Mouse (Mus musculus) macrophage (primary cell): ENCODE data around the gene Glipr1l3. TPM values are rescaled to one million over a fixed set of nuclear protein-coding genes. Genes with fewer than 3 reads are reported as not detected.
A peak's percentile ranks its signal among the peaks of the same experiment; 100 is the strongest.
"Not testable (repeated sequence)": the region's sequence is repeated elsewhere in the genome, so short reads cannot be mapped to it uniquely, and the experiment has no call there.

Experiments used
- H3K27ac ChIP-seq: fragments of 350-480 bp; formaldehyde crosslinking; 2 replicates; pipeline ENCODE4 v1.9.0; 2021
- H3K36me3 ChIP-seq: fragments of 350-480 bp; formaldehyde crosslinking; 2 replicates; pipeline ENCODE4 v1.9.0; 2021; ENCODE audit errors: inconsistent target
- H3K4me3 ChIP-seq: fragments of 350-480 bp; formaldehyde crosslinking; 2 replicates; pipeline ENCODE4 v1.9.0; 2021; ENCODE audit errors: inconsistent target
- H3K79me2 ChIP-seq: fragments of 350-480 bp; formaldehyde crosslinking; 2 replicates; pipeline ENCODE4 v1.9.0; 2021; ENCODE audit errors: inconsistent target
- WGBS: methylation state at CpG from one replicate; pipeline ENCODE4 v1.1.7; 2026; ENCODE audit warnings: inconsistent platforms; ENCODE audit not compliant: missing documents; 5-methylcytosine and 5-hydroxymethylcytosine counted together
- polyA plus RNA-seq: library from polyadenylated mRNA; stranded (reverse); fragments of 250-400 nt; gene quantifications from 3 replicates; pipeline ENCODE4 v1.2.4, GENCODE M21; 2018; ENCODE audit warnings: inconsistent platforms
- total RNA-seq, 78 experiments: library from RNA; depleted of rRNA; stranded (reverse); fragments of 250-400 nt; gene quantifications; 1 replicate in 9 of 78; 2 replicates in 24 of 78; 3 replicates in 43 of 78; 4 replicates in 2 of 78; pipeline ENCODE4 v1.2.4; 2018; ENCODE audit warnings: inconsistent platforms in 56 of 78

The Glipr1l3 gene
- total RNA-seq (2018; cell fraction: chromatin; rRNA removed), result not detected
- total RNA-seq (2018; cell fraction: cytosol; rRNA removed), result not detected
- total RNA-seq (2018; cell fraction: nucleus; rRNA removed), result not detected
- not detected in 3 replicates for polyA plus RNA-seq

DNA sequence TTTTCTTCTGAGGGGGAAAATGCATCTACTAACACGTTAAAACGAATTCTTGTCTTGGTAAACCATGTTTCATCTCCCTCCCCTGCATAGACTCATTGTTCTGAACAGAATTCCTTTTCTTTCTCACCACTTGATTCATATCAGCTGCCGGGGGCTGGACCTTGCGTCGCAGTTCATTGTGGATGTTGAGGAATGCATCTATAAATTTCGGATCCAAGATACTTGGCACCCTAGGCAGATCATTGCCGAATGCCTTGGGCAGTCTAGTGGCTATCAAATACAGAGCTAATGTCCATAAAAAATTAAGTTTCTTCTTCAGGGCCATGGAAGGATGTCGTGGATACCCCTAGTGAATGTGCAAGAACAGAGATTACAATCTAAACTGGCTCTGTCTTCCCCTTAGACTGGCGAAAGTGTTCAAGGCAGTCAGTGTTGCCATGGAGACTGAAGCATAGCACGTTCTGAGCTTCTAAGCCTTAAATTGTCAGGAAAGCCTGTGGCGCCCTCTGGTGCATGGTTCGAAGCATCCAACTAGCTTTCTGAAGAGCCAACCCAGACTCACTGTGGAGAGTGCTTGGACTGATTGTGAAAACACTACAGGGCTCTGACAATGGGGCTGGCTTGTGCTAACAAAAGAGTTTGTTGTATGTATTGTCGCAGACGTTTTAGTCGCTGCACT lies at the start of gene Glipr1l3:
Glipr1l3 (minus strand) TSS at position 446 of the 679 bp plus-strand sequence.
- WGBS, result 24% methylated on average over 15 of the region's 15 CpGs
- H3K79me2 ChIP-seq, H3K4me3 ChIP-seq, H3K27ac ChIP-seq, H3K36me3 ChIP-seq: not testable (repeated sequence)

DNA sequence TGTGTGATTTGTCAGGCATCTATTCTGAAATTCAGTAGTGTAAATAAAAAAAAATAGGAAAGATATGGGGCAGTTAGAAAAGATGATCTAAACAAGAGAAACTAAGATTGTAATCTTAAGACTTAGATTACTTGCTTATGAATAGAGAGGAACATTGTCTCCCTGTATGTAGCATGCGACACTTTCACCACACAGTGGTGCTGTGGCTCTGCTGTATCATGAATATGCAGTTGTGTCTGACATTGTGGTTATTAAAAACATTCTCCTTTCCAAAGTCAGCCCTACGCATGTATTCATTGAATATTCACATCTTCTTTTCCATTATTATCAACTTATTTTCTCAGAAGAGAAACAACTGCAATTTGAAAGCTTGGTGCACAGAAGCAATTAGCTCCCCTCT lies 43.3 kb upstream of the Glipr1l3 start:
- H3K4me3 ChIP-seq, result no peak overlapping the region
- no peaks in the 10 kb centered on the region for H3K79me2 ChIP-seq
- no peak overlapping the region for H3K27ac ChIP-seq
- no peaks in the 10 kb centered on the region for H3K36me3 ChIP-seq
- 67% methylated on average over 1 of the region's 2 CpGs for WGBS

DNA sequence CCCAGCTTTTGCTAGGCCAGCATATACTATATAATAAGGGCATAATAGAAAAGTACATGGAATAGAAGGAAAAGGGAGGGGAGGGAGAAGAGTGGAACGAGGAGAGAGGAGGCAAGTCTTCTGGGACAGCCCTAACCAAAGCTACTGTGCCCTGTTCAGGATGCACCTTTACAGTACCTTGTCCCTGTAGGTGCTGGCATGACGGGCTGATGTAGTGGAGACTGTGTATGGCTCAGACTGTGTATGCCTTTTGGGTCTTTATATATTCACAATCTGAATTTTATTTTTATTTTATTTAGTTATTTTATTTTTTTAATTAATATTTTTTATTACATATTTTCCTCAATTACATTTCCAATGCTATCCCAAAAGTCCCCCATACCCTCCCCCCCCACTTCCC lies 33.8 kb upstream of the Glipr1l3 start:
- H3K4me3 ChIP-seq, H3K79me2 ChIP-seq, H3K36me3 ChIP-seq, H3K27ac ChIP-seq: not testable (repeated sequence)
- WGBS, result 71% methylated on average over 1 of the region's 2 CpGs

DNA sequence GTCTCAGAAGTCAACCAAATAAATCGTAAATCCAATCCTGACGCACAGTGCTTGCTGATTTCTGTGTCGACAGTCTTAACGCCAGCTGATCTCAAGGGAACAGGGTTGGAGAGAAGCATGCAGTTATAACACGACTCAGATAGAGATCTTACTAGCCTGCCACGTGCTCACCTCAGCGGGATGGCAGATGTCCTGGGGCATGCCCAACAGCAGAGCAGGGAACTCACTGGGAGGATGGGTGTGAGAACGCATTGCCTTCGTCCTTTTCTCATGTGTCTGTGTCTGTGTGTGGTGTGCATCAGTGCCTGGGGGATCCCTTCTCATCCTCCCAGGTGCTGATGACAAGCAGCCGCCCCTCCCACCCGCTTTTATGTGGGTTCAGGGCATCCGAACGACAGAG lies 16.9 kb upstream of the Glipr1l3 start:
- not testable (repeated sequence) for H3K36me3 ChIP-seq, H3K79me2 ChIP-seq, H3K27ac ChIP-seq, H3K4me3 ChIP-seq
- WGBS, result 50% methylated on average over 8 of the region's 13 CpGs

DNA sequence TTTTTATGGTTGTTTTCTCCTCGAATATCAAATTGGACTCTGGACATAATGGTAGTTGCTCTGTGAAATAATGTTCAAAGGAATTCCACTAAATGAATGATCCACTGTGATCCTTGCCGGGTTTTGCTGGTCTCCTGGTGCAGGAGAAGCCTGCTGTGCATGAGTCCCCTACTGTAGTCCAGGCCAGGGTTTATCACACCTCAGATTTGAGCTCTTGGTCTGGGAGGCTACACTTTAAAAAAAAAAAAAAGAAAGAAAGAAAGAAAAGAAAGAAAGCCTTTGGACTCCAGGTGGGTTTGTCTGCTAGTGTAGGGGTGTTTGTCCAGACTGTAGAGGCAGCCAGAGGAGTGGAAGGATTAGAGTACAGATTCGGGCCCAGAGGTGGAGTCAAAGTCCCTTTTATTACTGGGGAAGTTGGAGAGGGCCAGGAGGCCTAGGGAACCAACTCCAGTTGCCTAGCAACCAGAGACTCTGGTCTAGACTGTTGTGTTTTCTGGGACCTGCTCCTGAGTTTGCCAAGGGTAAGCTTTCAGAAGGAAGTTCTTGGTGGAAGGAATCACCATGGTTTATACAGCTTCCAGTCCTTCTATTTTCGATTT lies 3.1 kb upstream of the Glipr1l3 start, which contains the start of gene Caps2:
Caps2 (plus strand) TSS at position 454 of the 599 bp plus-strand sequence.
- Histone ChIP-seq H3K4me3 (no peak within 1 kb of the TSS), H3K36me3 (no peaks in the 10 kb centered on the region), H3K27ac (no peak within 1 kb of the TSS), H3K79me2 (no peaks in the 10 kb centered on the region)
- 43% methylated on average over 4 of the region's 4 CpGs for WGBS

DNA sequence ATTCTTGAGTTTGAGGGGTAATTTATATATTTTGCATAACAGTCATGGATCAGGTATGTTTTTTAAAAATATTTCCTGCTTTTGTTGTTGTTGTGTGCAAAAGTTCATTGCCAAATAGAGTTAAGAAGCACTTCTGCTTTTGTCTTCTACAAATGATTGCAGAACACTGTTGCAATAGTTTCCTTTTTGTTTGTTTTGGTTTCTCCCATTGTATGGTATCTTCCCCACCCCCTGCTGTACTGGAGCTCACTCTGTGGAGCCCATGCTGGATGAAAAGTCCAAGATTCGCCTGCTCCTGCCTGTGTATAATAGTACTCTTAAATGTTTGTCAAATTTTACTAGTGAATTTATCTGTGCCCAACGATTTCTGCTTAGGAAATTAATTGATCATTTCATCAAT lies 20.3 kb downstream of the Glipr1l3 start:
- Histone ChIP-seq H3K36me3 (no peaks in the 10 kb centered on the region), H3K4me3 (no peak overlapping the region), H3K79me2 (no peaks in the 10 kb centered on the region), H3K27ac (no peak overlapping the region)
- 25% methylated on average over 2 of the region's 2 CpGs for WGBS

DNA sequence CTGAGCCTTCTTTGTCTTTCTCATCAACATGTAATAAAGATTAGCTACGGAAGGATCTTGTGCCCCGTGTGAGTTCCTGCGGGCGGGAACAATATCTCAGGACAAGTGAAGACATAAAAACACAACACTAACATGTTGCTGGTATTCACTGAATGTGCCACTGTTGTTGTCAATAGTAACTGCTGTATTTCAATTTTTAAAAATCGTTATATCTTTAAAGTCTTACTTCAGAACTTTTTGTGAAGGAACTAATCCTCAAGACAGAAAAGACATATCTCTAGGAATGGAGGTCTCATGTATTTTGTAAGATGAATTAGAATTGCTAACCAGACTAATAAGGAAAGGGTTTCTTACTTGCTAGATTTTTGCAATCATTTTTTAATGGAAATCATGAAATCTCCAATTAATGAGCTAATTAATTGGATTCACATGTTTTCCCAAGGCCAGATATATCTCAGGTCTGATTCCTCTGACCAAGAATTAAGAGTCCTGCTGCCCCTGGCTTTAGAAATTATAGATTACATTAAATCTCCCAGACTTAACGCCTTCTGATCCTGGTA lies 21.2 kb downstream of the Glipr1l3 start:
- 45% methylated on average over 6 of the region's 6 CpGs for WGBS
- Histone ChIP-seq H3K27ac (no peak overlapping the region), H3K36me3 (no peaks in the 10 kb centered on the region), H3K79me2 (no peaks in the 10 kb centered on the region), H3K4me3 (0 out of 2 replicates have a peak overlapping the region, but pooled peaks have one; percentile 1)

DNA sequence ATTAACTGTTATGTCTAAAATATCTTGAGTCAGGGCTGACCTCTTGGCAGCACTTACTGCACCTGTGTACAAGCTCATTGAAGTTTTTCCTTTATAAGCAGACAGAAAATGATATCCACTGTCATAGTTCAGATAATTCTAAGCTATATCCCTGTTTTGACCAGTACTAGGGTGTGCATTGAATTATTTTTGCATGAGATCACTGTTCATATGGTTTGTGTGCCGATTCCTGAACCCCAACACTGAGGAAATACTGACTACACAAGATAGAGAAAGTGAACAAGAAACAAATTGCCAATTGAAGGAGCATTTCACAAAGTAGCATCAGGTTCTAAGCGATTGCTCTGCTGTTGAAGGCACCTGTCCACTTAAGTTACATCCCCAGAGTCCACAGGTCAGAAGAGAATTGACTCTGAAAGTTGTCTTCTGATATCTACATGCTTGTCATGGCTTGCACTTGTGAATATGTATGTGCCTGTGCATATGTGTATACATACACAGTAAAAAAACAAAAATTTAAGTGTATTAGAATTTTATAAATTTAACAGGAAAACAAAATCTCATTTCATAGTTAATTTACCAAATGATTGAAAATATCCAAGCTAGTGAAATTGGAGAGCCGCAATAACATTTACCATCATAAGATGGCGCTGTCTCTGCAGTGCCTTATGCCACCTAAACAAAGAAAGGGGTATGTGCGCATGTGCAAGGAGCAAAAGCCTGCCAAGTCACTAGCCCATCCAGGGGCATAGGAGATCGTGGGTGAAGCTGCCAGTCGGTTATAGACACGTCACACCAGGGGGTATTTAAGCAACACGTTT lies 21.9 kb downstream of the Glipr1l3 start:
- no peaks in the 10 kb centered on the region for H3K36me3 ChIP-seq
- 0 out of 2 replicates have a peak overlapping the region, but pooled peaks have one; percentile 1 for H3K4me3 ChIP-seq
- H3K27ac ChIP-seq, result no peak overlapping the region
- no peaks in the 10 kb centered on the region for H3K79me2 ChIP-seq
- 16% methylated on average over 9 of the region's 9 CpGs for WGBS

DNA sequence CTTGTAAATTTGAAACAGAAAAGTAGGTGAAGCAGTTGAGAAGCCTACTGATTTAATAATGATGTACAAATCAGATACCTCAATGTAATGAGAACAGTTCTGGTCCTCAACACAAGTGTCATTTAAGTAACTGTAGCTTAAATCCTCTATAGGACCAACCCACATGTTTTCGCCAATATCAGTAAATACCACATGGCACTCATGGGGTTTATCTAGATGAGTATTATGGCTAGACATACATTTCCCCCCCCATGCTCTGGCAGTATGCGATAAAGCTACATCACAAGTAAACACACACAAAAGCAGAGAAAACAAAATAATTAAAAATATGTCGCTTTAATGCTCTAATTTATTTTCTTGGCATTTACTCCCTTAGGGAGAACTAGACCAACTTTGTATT lies 27.9 kb downstream of the Glipr1l3 start:
- Histone ChIP-seq H3K79me2 (no peaks in the 10 kb centered on the region), H3K27ac (no peak overlapping the region), H3K36me3 (no peaks in the 10 kb centered on the region), H3K4me3 (no peak overlapping the region)
- 93% methylated on average over 3 of the region's 3 CpGs for WGBS

DNA sequence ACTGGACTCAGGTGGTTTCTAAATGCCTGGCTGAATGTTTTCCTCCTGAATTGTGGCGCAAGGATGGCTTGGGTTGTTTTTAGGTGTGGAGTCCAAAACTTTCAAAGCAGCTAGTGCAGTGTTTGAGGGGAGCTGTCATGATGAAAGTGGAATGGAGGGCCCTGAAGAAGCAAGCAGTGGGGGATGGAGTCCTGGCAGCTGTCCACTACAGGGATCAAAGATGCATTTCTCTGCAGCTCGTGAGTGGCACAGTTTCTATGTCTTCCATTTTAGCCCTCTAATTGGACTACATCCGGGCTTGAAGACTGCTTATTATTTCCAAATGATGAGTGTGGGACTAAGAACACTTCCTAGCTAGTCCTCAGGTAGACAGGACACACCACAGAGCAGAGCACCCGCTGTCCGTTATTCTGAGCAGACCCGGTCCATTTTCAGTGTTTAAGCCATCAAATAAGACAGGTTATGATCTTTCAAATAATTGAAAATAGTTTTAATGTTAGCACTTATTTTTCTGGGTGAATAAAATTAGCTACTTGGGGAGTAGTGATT lies 32.4 kb downstream of the Glipr1l3 start:
- WGBS, result 93% methylated on average over 6 of the region's 6 CpGs
- not testable (repeated sequence) for H3K27ac ChIP-seq, H3K79me2 ChIP-seq, H3K36me3 ChIP-seq, H3K4me3 ChIP-seq

DNA sequence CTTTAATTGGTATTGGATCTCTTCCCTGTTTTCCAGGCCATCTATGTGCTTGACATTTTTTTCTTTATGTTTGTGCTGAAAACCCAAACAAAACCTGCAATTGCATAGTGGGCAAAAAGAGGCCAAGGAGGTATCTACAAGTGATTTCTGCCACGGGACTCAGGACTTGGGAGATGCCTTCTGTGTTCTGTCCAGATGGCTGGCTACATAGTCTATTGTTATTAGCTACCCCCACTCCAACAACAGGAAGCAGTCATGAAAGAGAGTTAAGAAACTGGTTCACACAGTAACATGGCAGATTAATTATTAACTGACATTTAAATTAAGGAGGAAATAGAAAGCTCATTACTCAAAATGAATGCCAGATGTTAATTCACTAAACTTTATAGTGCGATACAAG lies 35.0 kb downstream of the Glipr1l3 start:
- not testable (repeated sequence) for H3K4me3 ChIP-seq, H3K79me2 ChIP-seq, H3K27ac ChIP-seq, H3K36me3 ChIP-seq
- 88% methylated on average over 1 of the region's 2 CpGs for WGBS

DNA sequence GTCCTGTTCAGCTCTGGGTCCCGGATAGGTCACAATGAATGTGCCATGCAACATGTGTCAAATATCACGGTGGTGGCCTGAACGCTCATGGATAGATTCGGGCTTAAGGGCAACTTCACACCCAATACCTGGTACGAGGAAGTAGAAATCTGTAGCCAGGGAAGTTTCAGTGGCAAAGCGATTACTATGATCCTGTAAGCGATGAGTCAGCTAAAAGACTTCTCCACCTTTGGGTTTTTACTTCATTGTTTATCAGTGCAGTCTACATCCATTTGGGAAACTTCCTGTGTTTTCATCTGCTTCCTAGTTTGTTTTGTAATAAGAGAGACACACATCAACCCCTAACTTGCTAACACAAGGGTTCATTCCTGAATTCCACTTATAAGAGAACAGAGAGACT lies 49.7 kb downstream of the Glipr1l3 start:
- Histone ChIP-seq H3K79me2 (no peaks in the 10 kb centered on the region), H3K27ac (no peak overlapping the region), H3K4me3 (no peak overlapping the region), H3K36me3 (no peaks in the 10 kb centered on the region)
- 75% methylated on average over 7 of the region's 7 CpGs for WGBS

DNA sequence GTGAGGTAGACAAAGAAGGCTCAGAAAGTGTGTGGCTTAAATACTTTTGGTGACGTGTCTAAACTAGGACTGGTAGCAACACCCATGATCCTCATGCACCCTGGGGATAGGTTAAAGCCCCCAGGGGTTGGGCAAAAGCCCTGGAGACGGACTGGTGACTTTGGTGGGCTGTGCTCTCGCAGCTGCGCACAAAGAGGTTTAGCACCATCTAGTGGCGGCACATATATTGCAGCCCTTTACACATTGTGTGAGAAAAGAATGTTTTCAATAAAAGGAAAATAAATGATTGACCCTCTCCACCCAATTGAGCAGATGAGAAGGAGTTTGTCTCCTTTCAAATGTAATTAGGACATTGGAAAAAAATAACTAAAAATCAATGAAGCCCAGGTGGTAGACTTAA lies 54.3 kb downstream of the Glipr1l3 start:
- WGBS, result 4% methylated on average over 4 of the region's 5 CpGs
- H3K27ac ChIP-seq, H3K79me2 ChIP-seq, H3K36me3 ChIP-seq, H3K4me3 ChIP-seq: not testable (repeated sequence)
